Mouse (Mus musculus): ENCODE results near the gene Gm4952.

GRCm38 (mm10) chr19:12570866-12571265 lies 28.9 kb upstream of the Gm4952 start:
- TF ChIP-seq POLR2A (IDR thresholded peaks at IDR 0.05; ENCODE audit: insufficient read depth, low read length) (no peak), EP300 (IDR thresholded peaks at IDR 0.05; ENCODE audit: insufficient read depth, low read depth, low read length) (no peak), CTCF (IDR thresholded peaks at IDR 0.05; ENCODE audit: low read depth, low read length) (no peak)
